Mouse (Mus musculus): ENCODE measurements around the gene Egfl7. TPM values are rescaled to one million over a fixed set of nuclear protein-coding genes. Genes with fewer than 3 reads are reported as not detected.
A peak's percentile ranks its signal among the peaks of the same experiment; 100 is the strongest.

The Egfl7 gene
- polyA plus RNA-seq (2012; rRNA removed), result 1,942 and 2,032 TPM in 2 replicates

DNA sequence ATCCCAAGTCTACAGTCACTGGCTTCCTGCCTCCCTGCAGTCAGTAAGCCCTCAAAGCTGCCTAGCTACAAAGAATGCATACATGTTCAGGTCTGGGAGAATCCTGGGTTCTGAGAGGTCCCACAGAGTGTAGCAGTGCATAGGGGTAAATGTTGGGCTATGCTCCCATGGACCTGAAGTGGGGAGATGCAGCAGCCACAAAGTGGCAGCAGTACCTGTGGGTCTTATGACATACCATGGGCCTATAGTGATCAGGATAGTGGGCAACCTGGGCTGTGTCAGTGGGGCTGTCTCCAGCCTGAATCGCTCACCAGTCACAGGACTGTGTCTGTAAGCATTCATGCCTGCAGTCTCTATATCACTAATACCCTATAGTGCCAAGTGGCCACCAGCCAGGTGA is at the start of gene Egfl7:
Gene Egfl7, plus strand, starts transcription at position 301 of the 400 bp plus-strand sequence.
- Histone ChIP-seq H3K4me3 (replicated peaks; ENCODE audit: extremely low read depth, low read depth, low read length) (peak within 1 kb of the TSS; percentile 1), H3K4me1 (ENCODE audit: control insufficient read depth, insufficient read depth, low read length) (peaks cover 15% of the 10 kb centered on the region)
- DNase-seq, result no peak
- TF ChIP-seq CTCF (IDR thresholded peaks at IDR 0.05; ENCODE audit: insufficient read depth, low read length) (no peak), POLR2A (IDR thresholded peaks at IDR 0.05; ENCODE audit: borderline replicate concordance, extremely low read depth, low read depth, low read length) (no peak)
- WGBS, result 79% methylated on average over 1 of the region's 1 CpGs

DNA sequence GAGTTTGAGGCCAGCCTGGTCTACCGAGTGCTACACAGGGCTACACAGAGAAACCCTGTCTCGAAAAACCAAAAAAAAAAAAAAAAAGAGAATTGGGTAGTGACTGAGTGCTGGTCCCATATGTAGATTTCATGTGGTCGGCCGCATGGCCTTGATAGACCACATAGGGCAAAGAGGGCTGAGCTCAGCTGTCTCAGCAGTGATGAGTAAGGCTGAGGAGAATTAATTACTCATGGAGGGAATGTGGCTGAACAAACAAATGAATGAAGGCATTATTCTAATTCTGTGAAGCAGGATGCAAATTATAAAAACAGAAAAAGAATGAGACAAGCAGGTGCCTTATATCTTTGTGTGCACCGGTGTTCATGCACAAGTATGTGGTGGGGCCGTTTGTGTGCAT is 48.0 kb upstream of the Egfl7 start:
- no peak for DNase-seq
- TF ChIP-seq CTCF (IDR thresholded peaks at IDR 0.05; ENCODE audit: insufficient read depth, low read length) (no peak), POLR2A (IDR thresholded peaks at IDR 0.05; ENCODE audit: borderline replicate concordance, extremely low read depth, low read depth, low read length) (no peak)
- Histone ChIP-seq H3K4me1 (ENCODE audit: control insufficient read depth, insufficient read depth, low read length) (peaks cover 11% of the 10 kb centered on the region), H3K4me3 (replicated peaks; ENCODE audit: extremely low read depth, low read depth, low read length) (no peak overlapping the region)
- whole genome bisulfite sequencing, result 79% methylated on average over 6 of the region's 6 CpGs

DNA sequence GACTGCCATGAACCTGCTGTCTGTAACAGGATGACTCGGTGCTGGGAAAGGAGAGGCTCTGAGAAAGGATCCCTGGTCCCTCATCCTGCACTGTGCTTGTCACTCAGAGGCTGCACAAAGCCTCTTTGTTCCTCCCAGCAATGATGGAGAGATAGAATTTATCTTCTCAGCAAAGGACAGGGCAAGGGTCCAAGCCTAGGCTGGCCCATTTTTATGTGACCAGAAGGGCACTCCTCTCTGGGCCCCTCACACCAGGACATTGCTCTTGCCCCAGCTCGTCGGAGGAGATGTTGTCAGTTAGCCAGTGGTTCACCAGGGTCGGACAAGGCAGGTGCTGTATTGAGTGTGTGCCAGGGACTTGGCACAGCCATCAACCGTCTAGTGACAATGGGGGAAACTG is 46.6 kb upstream of the Egfl7 start:
- peaks cover 11% of the 10 kb centered on the region for H3K4me1 ChIP-seq (ENCODE audit: control insufficient read depth, insufficient read depth, low read length)
- 38% methylated on average over 5 of the region's 5 CpGs for WGBS
- no peak for DNase-seq
- TF ChIP-seq POLR2A (IDR thresholded peaks at IDR 0.05; ENCODE audit: borderline replicate concordance, extremely low read depth, low read depth, low read length), result no peak
- no peak for TF ChIP-seq CTCF (IDR thresholded peaks at IDR 0.05; ENCODE audit: insufficient read depth, low read length)
- H3K4me3 ChIP-seq (replicated peaks; ENCODE audit: extremely low read depth, low read depth, low read length), result no peak overlapping the region

DNA sequence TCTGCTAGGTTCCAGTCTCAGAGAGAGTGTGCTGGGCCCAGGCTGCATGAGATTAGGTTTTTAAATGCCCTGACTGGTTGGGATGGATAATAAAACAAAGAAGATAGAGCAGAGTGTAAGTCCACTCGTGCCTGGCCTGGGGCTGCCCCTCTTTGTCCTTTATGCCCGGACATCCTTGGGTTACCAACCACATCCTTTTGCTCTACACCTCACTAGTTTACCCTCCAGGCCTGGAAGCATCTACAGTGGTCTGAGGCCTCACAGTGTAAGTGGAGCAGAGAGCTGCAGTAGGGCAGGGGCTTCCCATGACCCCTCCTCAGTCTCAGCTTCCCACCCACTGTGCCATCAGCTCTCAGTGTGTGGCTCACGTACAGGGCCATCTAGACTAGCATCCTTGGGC is 45.7 kb upstream of the Egfl7 start:
- no peak for DNase-seq
- TF ChIP-seq POLR2A (IDR thresholded peaks at IDR 0.05; ENCODE audit: borderline replicate concordance, extremely low read depth, low read depth, low read length), result no peak
- no peak for TF ChIP-seq CTCF (IDR thresholded peaks at IDR 0.05; ENCODE audit: insufficient read depth, low read length)
- WGBS, result 55% methylated on average over 3 of the region's 3 CpGs
- H3K4me3 ChIP-seq (replicated peaks; ENCODE audit: extremely low read depth, low read depth, low read length), result no peak overlapping the region
- H3K4me1 ChIP-seq (ENCODE audit: control insufficient read depth, insufficient read depth, low read length), result peaks cover 11% of the 10 kb centered on the region

DNA sequence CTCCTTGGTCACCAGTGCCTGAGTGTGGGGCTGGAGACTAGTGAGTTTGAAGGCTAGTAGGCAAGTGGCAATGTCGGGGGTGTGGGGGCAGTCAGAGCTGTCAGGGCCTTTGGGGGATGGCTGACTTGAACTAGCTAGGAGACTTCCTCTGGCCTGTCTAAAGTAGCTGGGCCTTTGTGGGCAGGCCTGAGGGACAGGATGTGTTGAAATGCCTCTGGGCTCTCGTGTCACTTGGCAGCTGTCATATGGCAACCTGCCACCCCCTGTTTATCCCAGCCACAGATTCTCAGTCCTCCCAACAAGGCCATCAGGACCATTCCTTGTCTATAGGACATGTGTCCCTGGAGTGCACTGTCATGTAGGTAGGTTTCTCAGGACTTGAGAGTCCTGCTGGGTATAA is 45.2 kb upstream of the Egfl7 start:
- 14% methylated on average over 2 of the region's 2 CpGs for WGBS
- H3K4me3 ChIP-seq (replicated peaks; ENCODE audit: extremely low read depth, low read depth, low read length), result no peak overlapping the region
- DNase-seq, result peak; percentile 67

DNA sequence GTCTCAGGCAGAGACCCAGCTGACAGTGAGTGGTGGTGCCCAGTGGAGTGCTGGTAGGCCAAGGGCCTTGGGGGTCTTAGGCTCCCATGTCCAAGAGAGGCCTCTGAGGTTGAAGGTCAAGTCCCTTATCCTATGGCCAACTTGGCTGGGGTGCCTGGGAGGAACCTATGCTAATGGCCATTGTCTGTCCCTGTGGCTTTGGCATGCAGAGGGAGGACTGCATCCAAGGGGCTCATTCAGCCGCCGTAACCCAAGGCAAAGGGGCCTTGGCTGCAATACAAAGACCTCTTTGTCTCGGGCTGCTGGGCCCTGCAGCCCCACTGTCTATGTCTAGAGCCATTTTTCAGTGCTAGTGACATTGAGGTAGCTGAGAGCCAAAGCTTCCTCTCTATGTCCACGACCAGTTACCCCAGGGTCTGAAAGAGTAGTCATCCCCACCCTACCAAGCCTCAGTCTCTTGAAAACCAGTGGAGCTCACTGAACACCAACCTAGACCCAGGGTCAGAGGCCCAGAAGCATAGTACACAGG is 44.2 kb upstream of the Egfl7 start:
- TF ChIP-seq CTCF (IDR thresholded peaks at IDR 0.05; ENCODE audit: insufficient read depth, low read length), result no peak
- TF ChIP-seq POLR2A (IDR thresholded peaks at IDR 0.05; ENCODE audit: borderline replicate concordance, extremely low read depth, low read depth, low read length), result no peak
- WGBS, result 79% methylated on average over 4 of the region's 4 CpGs

More for the DNA sequence above, 45.2 kb upstream of the Egfl7 start:
- TF ChIP-seq CTCF (IDR thresholded peaks at IDR 0.05; ENCODE audit: insufficient read depth, low read length) (no peak), POLR2A (IDR thresholded peaks at IDR 0.05; ENCODE audit: borderline replicate concordance, extremely low read depth, low read depth, low read length) (no peak)
- H3K4me1 ChIP-seq (ENCODE audit: control insufficient read depth, insufficient read depth, low read length), result peaks cover 11% of the 10 kb centered on the region

DNA sequence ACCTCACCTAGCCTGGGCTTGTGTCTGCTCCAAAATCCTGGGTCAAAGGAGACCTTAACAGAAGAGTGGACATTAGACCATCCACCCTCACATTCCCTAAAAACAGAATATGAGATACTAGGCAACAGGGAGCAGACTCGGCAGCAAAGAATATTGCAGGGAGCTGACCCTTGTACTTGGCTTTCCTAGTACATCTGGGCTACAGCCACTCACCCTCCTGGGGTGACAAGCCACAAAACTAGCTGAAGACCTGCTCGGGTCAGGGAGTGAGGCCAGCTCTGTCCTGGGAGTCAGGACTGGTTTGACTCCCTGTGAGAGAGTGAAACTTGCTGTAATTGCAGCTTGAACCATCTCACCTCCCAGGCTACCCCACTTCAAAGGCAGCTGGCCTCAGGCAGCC is 40.3 kb upstream of the Egfl7 start:
- WGBS, result 82% methylated on average over 2 of the region's 2 CpGs
- Histone ChIP-seq H3K4me3 (replicated peaks; ENCODE audit: extremely low read depth, low read depth, low read length) (no peak overlapping the region), H3K4me1 (ENCODE audit: control insufficient read depth, insufficient read depth, low read length) (peaks cover 20% of the 10 kb centered on the region)
- no peak for DNase-seq
- TF ChIP-seq POLR2A (IDR thresholded peaks at IDR 0.05; ENCODE audit: borderline replicate concordance, extremely low read depth, low read depth, low read length) (no peak), CTCF (IDR thresholded peaks at IDR 0.05; ENCODE audit: insufficient read depth, low read length) (no peak)

More for the DNA sequence above, 44.2 kb upstream of the Egfl7 start:
- H3K4me3 ChIP-seq (replicated peaks; ENCODE audit: extremely low read depth, low read depth, low read length), result no peak overlapping the region
- H3K4me1 ChIP-seq (ENCODE audit: control insufficient read depth, insufficient read depth, low read length), result peaks cover 11% of the 10 kb centered on the region
- no peak for DNase-seq

DNA sequence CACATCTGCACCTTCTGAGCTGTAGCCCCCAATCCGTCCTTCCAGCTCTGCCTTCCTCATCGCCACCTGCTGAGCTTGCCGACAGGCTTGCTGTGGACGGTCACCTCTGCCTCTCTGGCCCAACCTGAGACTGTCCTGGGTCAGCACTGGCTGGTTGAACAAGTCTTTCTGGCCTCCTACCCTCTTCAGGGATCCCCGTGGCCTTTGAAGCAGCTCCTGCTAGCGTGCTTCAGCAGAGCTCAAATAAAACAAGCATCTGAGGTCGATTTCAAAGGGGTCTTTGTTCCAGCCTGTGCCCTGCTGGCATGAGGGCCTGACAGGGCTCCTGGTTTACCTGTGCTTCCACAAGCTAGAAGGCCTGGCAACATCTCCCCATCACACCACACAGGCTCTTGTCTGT is 39.1 kb upstream of the Egfl7 start:
- peaks cover 14% of the 10 kb centered on the region for H3K4me1 ChIP-seq (ENCODE audit: control insufficient read depth, insufficient read depth, low read length)
- no peak overlapping the region for H3K4me3 ChIP-seq (replicated peaks; ENCODE audit: extremely low read depth, low read depth, low read length)
- no peak for DNase-seq
- WGBS, result 66% methylated on average over 7 of the region's 7 CpGs
- TF ChIP-seq CTCF (IDR thresholded peaks at IDR 0.05; ENCODE audit: insufficient read depth, low read length) (no peak), POLR2A (IDR thresholded peaks at IDR 0.05; ENCODE audit: borderline replicate concordance, extremely low read depth, low read depth, low read length) (no peak)

DNA sequence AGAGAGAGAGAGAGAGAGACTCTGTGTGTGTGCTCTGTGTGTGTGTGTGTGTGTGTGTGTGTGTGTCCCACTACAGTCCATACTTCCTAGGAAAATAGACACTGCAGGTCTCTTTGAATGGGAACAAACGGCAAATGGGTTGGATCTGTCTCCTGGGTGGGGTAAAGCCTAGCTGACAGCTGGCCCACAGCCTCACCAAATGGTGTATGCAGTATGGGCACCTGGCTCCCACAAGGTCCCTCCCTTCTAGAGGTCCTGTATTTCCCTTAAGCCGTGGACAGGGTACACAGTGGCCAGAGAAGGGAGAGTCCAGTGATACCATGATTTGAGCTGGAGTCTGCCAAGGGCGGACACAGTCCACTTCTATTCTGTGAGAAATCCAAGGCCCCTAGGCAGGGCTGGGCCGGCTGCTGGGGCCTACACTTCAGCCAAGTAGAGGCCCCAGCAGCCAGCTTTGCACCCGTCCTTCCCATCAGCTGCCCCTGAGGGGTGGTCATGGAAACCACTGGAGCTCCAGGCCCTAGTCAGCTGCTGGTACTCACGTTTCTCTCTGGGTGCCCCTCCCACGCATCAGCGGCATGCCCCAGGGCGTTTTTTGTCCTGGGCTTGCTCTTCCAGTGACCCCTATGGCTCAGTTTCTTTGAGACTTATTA is 38.4 kb upstream of the Egfl7 start:
- Histone ChIP-seq H3K4me1 (ENCODE audit: control insufficient read depth, insufficient read depth, low read length) (peaks cover 14% of the 10 kb centered on the region), H3K4me3 (replicated peaks; ENCODE audit: extremely low read depth, low read depth, low read length) (no peak overlapping the region)
- TF ChIP-seq CTCF (IDR thresholded peaks at IDR 0.05; ENCODE audit: insufficient read depth, low read length), result no peak
- DNase-seq, result no peak
- 67% methylated on average over 9 of the region's 9 CpGs for WGBS

DNA sequence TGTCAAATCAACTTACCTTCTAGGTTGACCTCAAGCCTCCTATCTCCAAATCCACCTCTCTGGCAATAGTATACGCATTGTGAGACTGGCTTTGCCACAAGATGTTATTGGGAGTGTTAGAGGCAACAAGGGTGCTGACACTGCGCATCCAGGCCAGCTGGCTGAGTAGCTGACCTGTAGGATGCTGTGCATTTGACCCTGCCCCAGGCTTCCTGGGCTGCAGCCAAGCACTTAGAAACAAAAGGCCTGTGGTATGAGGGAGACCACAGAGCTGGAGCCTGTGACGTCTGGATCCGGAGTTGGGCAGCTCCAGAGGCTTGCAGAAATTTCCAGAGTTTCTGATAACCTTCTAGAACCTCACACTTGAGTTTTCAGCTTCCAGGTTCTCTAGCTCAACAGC is 36.7 kb upstream of the Egfl7 start:
- TF ChIP-seq POLR2A (IDR thresholded peaks at IDR 0.05; ENCODE audit: borderline replicate concordance, extremely low read depth, low read depth, low read length) (no peak), CTCF (IDR thresholded peaks at IDR 0.05; ENCODE audit: insufficient read depth, low read length) (no peak)
- Histone ChIP-seq H3K4me3 (replicated peaks; ENCODE audit: extremely low read depth, low read depth, low read length) (no peak overlapping the region), H3K4me1 (ENCODE audit: control insufficient read depth, insufficient read depth, low read length) (peaks cover 14% of the 10 kb centered on the region)
- DNase-seq, result no peak
- WGBS, result 47% methylated on average over 4 of the region's 4 CpGs

Measured in lung, adult 2 months (tissue).